Mouse (Mus musculus): ENCODE measurements around the gene Otud7b.

- TF ChIP-seq POLR2A (IDR thresholded peaks at IDR 0.05; ENCODE audit: extremely low read depth, insufficient read depth, low read length): no peak
- TF ChIP-seq CTCF (IDR thresholded peaks at IDR 0.05; ENCODE audit: low read depth, low read length): no peak
Measured at GRCm38 (mm10) chr3:96069542-96069941, 34.8 kb upstream of the Otud7b start.
